Mouse (Mus musculus) erythroblast, embryonic 14.5 days (primary cell): Measurements from ENCODE around the gene Tle6.

Experiments used
- GATA1 ChIP-seq: IDR thresholded peaks from 2 replicates; pipeline ENCODE4 v1.6.1; 2012; ENCODE audit warnings: low read length, inconsistent platforms, mixed read lengths
- TAL1 ChIP-seq: IDR thresholded peaks from 3 replicates; pipeline ENCODE4 v1.6.1; 2012; ENCODE audit warnings: low read length, inconsistent platforms, mixed read lengths

DNA sequence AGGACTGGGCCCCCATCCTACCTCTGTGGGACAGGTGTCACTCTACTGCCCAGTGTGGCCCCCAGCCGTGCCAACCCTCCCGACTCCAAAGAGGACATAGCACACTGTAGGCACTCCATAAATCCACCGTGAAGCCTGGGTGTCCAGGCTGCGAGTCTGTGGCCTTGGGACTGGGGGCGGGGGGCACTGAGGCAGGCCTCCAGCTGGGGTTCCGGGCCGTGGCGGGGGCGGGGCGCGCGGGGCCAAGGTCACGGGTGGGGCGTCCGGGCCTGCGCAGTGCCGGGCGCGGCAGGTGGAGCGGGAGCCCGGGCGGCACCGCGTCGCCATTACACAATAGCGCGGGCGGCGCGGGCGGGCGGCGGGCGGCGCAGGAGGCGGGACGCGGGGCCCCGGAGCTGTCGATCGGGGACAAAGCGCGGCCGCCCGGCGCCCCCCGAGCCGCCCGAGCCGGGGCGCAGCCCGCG, 41.7 kb downstream of the Tle6 start, which contains the start of gene Aes:
- TF ChIP-seq TAL1 (no peak), GATA1 (no peak)
